Mouse (Mus musculus) retina, embryonic 14.5 days (tissue): Measurements from ENCODE around the gene Mthfsl.
"Not testable (repeated sequence)": the region's sequence is repeated elsewhere in the genome, so short reads cannot be mapped to it uniquely, and the experiment has no call there.

Source experiments
- DNase-seq: peaks from one replicate; pipeline ENCODE4 v3.0.0-alpha.2; 2015; ENCODE audit warnings: low spot score

The Mthfsl gene

GRCm38 (mm10) chr9:88691307-88691706, 28.8 kb downstream of the Mthfsl start:
- not testable (repeated sequence) for DNase-seq

- not testable (repeated sequence) for DNase-seq
These were observed 30.6 kb downstream of the Mthfsl start for GRCm38 (mm10) chr9:88689451-88689850.

- not testable (repeated sequence) for DNase-seq
These were observed 33.4 kb downstream of the Mthfsl start for GRCm38 (mm10) chr9:88686719-88687118.

GRCm38 (mm10) chr9:88658341-88658740, 61.8 kb downstream of the Mthfsl start:
- not testable (repeated sequence) for DNase-seq

GRCm38 (mm10) chr9:88650742-88651141, 69.4 kb downstream of the Mthfsl start:
- DNase-seq: not testable (repeated sequence)
